Mouse (Mus musculus): ENCODE data around the gene Stk11. TPM values are rescaled to one million over a fixed set of nuclear protein-coding genes. Genes with fewer than 3 reads are reported as not detected.
A peak's percentile ranks its signal among the peaks of the same experiment; 100 is the strongest.

Stk11 gene
- polyA plus RNA-seq (2015; fragmentation: Nextera tagmentation; extraction: Ambion mirVana): 21.3 and 27.3 TPM in 2 replicates

GRCm38 (mm10) chr10:80115290-80115943 is at the start of gene Stk11:
TSS of gene Stk11 (plus strand) at chr10:80115803.
- peak; percentile 97 for ATAC-seq (ENCODE audit: insufficient number of reproducible peaks, low FRiP score, low TSS enrichment, low read depth)
- Histone ChIP-seq H3K9me3 (replicated peaks) (no peaks in the 10 kb centered on the region), H3K9ac (peak within 1 kb of the TSS; percentile 85), H3K27ac (replicated peaks) (peak within 1 kb of the TSS; percentile 87), H3K4me2 (replicated peaks) (peak within 1 kb of the TSS; percentile 91), H3K4me3 (replicated peaks) (peak within 1 kb of the TSS; percentile 94), H3K27me3 (no peaks in the 10 kb centered on the region), H3K4me1 (peaks cover 45% of the 10 kb centered on the region), H3K36me3 (peaks cover 19% of the 10 kb centered on the region)
- under 1% methylated on average over 70 of the region's 70 CpGs for WGBS

- no peak for ATAC-seq (ENCODE audit: insufficient number of reproducible peaks, low FRiP score, low TSS enrichment, low read depth)
- Histone ChIP-seq H3K36me3 (peaks cover 28% of the 10 kb centered on the region), H3K9ac (no peak overlapping the region), H3K9me3 (replicated peaks) (no peaks in the 10 kb centered on the region), H3K4me2 (replicated peaks) (no peak overlapping the region), H3K4me3 (replicated peaks) (no peak overlapping the region), H3K4me1 (peaks cover 28% of the 10 kb centered on the region), H3K27ac (replicated peaks) (no peak overlapping the region), H3K27me3 (no peaks in the 10 kb centered on the region)
- 86% methylated on average over 6 of the region's 7 CpGs for WGBS
These were observed 46.4 kb upstream of the Stk11 start for GRCm38 (mm10) chr10:80069251-80069650.

- H3K27me3 ChIP-seq: no peaks in the 10 kb centered on the region
- no peak overlapping the region for H3K4me3 ChIP-seq (replicated peaks)
- H3K9me3 ChIP-seq (replicated peaks): no peaks in the 10 kb centered on the region
- peaks cover 21% of the 10 kb centered on the region; the same call in 1 of the 2 replicates for H3K36me3 ChIP-seq
- no peak overlapping the region for H3K27ac ChIP-seq (replicated peaks)
- 84% methylated on average over 4 of the region's 4 CpGs for WGBS
- H3K4me2 ChIP-seq (replicated peaks): no peak overlapping the region
- H3K9ac ChIP-seq: no peak overlapping the region
- H3K4me1 ChIP-seq: peaks cover 36% of the 10 kb centered on the region
- ATAC-seq (ENCODE audit: insufficient number of reproducible peaks, low FRiP score, low TSS enrichment, low read depth): no peak
These were observed 45.6 kb upstream of the Stk11 start for GRCm38 (mm10) chr10:80069948-80070450.

GRCm38 (mm10) chr10:80070837-80071515 is 44.6 kb upstream of the Stk11 start:
- Histone ChIP-seq H3K36me3 (peaks cover 18% of the 10 kb centered on the region; the same call in 1 of the 2 replicates), H3K27ac (replicated peaks) (peak overlapping the region; percentile 67), H3K9ac (no peak overlapping the region), H3K4me2 (replicated peaks) (no peak overlapping the region), H3K27me3 (no peaks in the 10 kb centered on the region), H3K9me3 (replicated peaks) (no peaks in the 10 kb centered on the region), H3K4me3 (replicated peaks) (no peak overlapping the region), H3K4me1 (peaks cover 45% of the 10 kb centered on the region)
- 42% methylated on average over 9 of the region's 9 CpGs for WGBS
- ATAC-seq (ENCODE audit: insufficient number of reproducible peaks, low FRiP score, low TSS enrichment, low read depth): peak; percentile 69

- no peaks in the 10 kb centered on the region for H3K9me3 ChIP-seq (replicated peaks)
- no peak overlapping the region for H3K4me2 ChIP-seq (replicated peaks)
- H3K9ac ChIP-seq: no peak overlapping the region
- peak overlapping the region; percentile 67 for H3K27ac ChIP-seq (replicated peaks)
- ATAC-seq (ENCODE audit: insufficient number of reproducible peaks, low FRiP score, low TSS enrichment, low read depth): no peak
- H3K36me3 ChIP-seq: peaks cover 13% of the 10 kb centered on the region; the same call in 1 of the 2 replicates
- 71% methylated on average over 3 of the region's 3 CpGs for WGBS
- H3K4me3 ChIP-seq (replicated peaks): no peak overlapping the region
- peaks cover 45% of the 10 kb centered on the region for H3K4me1 ChIP-seq
- H3K27me3 ChIP-seq: no peaks in the 10 kb centered on the region
These were observed 44.1 kb upstream of the Stk11 start for GRCm38 (mm10) chr10:80071516-80071900.

- WGBS: 71% methylated on average over 20 of the region's 20 CpGs
- Histone ChIP-seq H3K27ac (replicated peaks) (no peak overlapping the region), H3K4me3 (replicated peaks) (no peak overlapping the region), H3K27me3 (no peaks in the 10 kb centered on the region), H3K4me2 (replicated peaks) (no peak overlapping the region), H3K4me1 (peaks cover 45% of the 10 kb centered on the region), H3K9me3 (replicated peaks) (no peaks in the 10 kb centered on the region), H3K9ac (no peak overlapping the region), H3K36me3 (peaks cover 11% of the 10 kb centered on the region; the same call in 1 of the 2 replicates)
- no peak for ATAC-seq (ENCODE audit: insufficient number of reproducible peaks, low FRiP score, low TSS enrichment, low read depth)
These were observed 42.7 kb upstream of the Stk11 start for GRCm38 (mm10) chr10:80072623-80073489.

- Histone ChIP-seq H3K27me3 (no peaks in the 10 kb centered on the region), H3K27ac (replicated peaks) (peak overlapping the region; percentile 31; the same call in 1 of the 2 replicates), H3K9ac (no peak overlapping the region), H3K36me3 (peaks cover 22% of the 10 kb centered on the region), H3K4me2 (replicated peaks) (peak overlapping the region; percentile 47), H3K9me3 (replicated peaks) (no peaks in the 10 kb centered on the region), H3K4me3 (replicated peaks) (0 out of 2 replicates have a peak overlapping the region, but pooled peaks have one; percentile 16), H3K4me1 (peaks cover 45% of the 10 kb centered on the region)
- 15% methylated on average over 28 of the region's 28 CpGs for WGBS
- peak; percentile 48; the same call in 1 of the 2 replicates for ATAC-seq (ENCODE audit: insufficient number of reproducible peaks, low FRiP score, low TSS enrichment, low read depth)
These were observed 40.6 kb upstream of the Stk11 start for GRCm38 (mm10) chr10:80074813-80075601.

- H3K4me1 ChIP-seq: peaks cover 45% of the 10 kb centered on the region
- WGBS: 48% methylated on average over 1 of the region's 1 CpGs
- no peak overlapping the region for H3K4me3 ChIP-seq (replicated peaks)
- H3K9me3 ChIP-seq (replicated peaks): no peaks in the 10 kb centered on the region
- no peak overlapping the region for H3K9ac ChIP-seq
- H3K27ac ChIP-seq (replicated peaks): 0 out of 2 replicates have a peak overlapping the region, but pooled peaks have one; percentile 31
- H3K36me3 ChIP-seq: peaks cover 32% of the 10 kb centered on the region
- ATAC-seq (ENCODE audit: insufficient number of reproducible peaks, low FRiP score, low TSS enrichment, low read depth): no peak
- H3K4me2 ChIP-seq (replicated peaks): no peak overlapping the region
- H3K27me3 ChIP-seq: no peaks in the 10 kb centered on the region
These were observed 39.7 kb upstream of the Stk11 start for GRCm38 (mm10) chr10:80075924-80076323.

- Histone ChIP-seq H3K9ac (no peak overlapping the region), H3K9me3 (replicated peaks) (no peaks in the 10 kb centered on the region), H3K36me3 (peaks cover 36% of the 10 kb centered on the region), H3K4me3 (replicated peaks) (no peak overlapping the region), H3K27me3 (no peaks in the 10 kb centered on the region), H3K4me2 (replicated peaks) (no peak overlapping the region), H3K4me1 (peaks cover 42% of the 10 kb centered on the region), H3K27ac (replicated peaks) (no peak overlapping the region)
- 87% methylated on average over 4 of the region's 4 CpGs for WGBS
- ATAC-seq (ENCODE audit: insufficient number of reproducible peaks, low FRiP score, low TSS enrichment, low read depth): no peak
These were observed 39.2 kb upstream of the Stk11 start for GRCm38 (mm10) chr10:80076386-80076785.

- peaks cover 45% of the 10 kb centered on the region for H3K36me3 ChIP-seq
- H3K4me1 ChIP-seq: peaks cover 32% of the 10 kb centered on the region
- no peak overlapping the region for H3K4me3 ChIP-seq (replicated peaks)
- no peak for ATAC-seq (ENCODE audit: insufficient number of reproducible peaks, low FRiP score, low TSS enrichment, low read depth)
- no peak overlapping the region for H3K4me2 ChIP-seq (replicated peaks)
- H3K27ac ChIP-seq (replicated peaks): no peak overlapping the region
- H3K9me3 ChIP-seq (replicated peaks): no peaks in the 10 kb centered on the region
- WGBS: 92% methylated on average over 5 of the region's 5 CpGs
- H3K9ac ChIP-seq: no peak overlapping the region
- H3K27me3 ChIP-seq: no peaks in the 10 kb centered on the region
These were observed 38.3 kb upstream of the Stk11 start for GRCm38 (mm10) chr10:80077312-80077711.
